Mouse (Mus musculus) embryonic facial prominence, embryonic 13.5 days (tissue): Measurements from ENCODE around the gene Hist1h2ak. TPM values are rescaled to one million over a fixed set of nuclear protein-coding genes. Genes with fewer than 3 reads are reported as not detected.

Experiments
- ATAC-seq: fragments of 200-750 bp; cut with Nextera tagmentation; 2 replicates; pipeline ENCODE4 v1.8.0; 2017; ENCODE audit warnings: low read depth; ENCODE audit not compliant: insufficient number of reproducible peaks, insufficient read depth, low FRiP score, low TSS enrichment
- H3K27ac ChIP-seq: fragments of 300-500 bp; sonication (generic); 2 replicates; pipeline ENCODE4 v1.5.1; 2015; ENCODE audit warnings: moderate library complexity, mild to moderate bottlenecking, inconsistent platforms
- H3K27me3 ChIP-seq: fragments of 300-500 bp; sonication (generic); 2 replicates; pipeline ENCODE4 v1.6.1; 2015; ENCODE audit warnings: mild to moderate bottlenecking, inconsistent platforms
- H3K36me3 ChIP-seq: fragments of 300-500 bp; sonication (generic); 2 replicates; pipeline ENCODE4 v1.6.1; 2015; ENCODE audit warnings: mild to moderate bottlenecking, inconsistent platforms
- H3K4me1 ChIP-seq: fragments of 300-500 bp; sonication (generic); 2 replicates; pipeline ENCODE4 v1.6.1; 2015; ENCODE audit warnings: inconsistent platforms
- H3K4me2 ChIP-seq: fragments of 300-500 bp; sonication (generic); 2 replicates; pipeline ENCODE4 v1.6.1; 2015; ENCODE audit warnings: moderate library complexity, mild to moderate bottlenecking, inconsistent platforms
- H3K4me3 ChIP-seq: fragments of 300-500 bp; sonication (generic); 2 replicates; pipeline ENCODE4 v1.5.1; 2015; ENCODE audit warnings: mild to moderate bottlenecking, inconsistent platforms
- H3K9ac ChIP-seq: fragments of 300-500 bp; sonication (generic); 2 replicates; pipeline ENCODE4 v1.6.1; 2015; ENCODE audit warnings: mild to moderate bottlenecking, inconsistent platforms
- H3K9me3 ChIP-seq: fragments of 300-500 bp; sonication (generic); 2 replicates; pipeline ENCODE4 v1.6.1; 2016; ENCODE audit warnings: inconsistent platforms
- WGBS: fragments of 180-500 bp; shearing (Covaris S2); methylation state at CpG from one replicate; pipeline ENCODE4 v1.1.7; 2015; ENCODE audit warnings: mixed read lengths; 5-methylcytosine and 5-hydroxymethylcytosine counted together
- microRNA-seq: library from miRNA; unstranded; fragments of <30 nt; microRNA quantifications from one replicate; pipeline ENCODE4, GENCODE M21; 2016
- polyA plus RNA-seq: library from polyadenylated mRNA; unstranded; fragments of >200 nt; fragmentation: Nextera tagmentation; extraction: Ambion mirVana; gene quantifications from 2 replicates; pipeline ENCODE4 v1.2.1, GENCODE M21; 2015

The Hist1h2ak gene
- polyA plus RNA-seq, 1 experiment from 2014 or later: 33.2 TPM

DNA sequence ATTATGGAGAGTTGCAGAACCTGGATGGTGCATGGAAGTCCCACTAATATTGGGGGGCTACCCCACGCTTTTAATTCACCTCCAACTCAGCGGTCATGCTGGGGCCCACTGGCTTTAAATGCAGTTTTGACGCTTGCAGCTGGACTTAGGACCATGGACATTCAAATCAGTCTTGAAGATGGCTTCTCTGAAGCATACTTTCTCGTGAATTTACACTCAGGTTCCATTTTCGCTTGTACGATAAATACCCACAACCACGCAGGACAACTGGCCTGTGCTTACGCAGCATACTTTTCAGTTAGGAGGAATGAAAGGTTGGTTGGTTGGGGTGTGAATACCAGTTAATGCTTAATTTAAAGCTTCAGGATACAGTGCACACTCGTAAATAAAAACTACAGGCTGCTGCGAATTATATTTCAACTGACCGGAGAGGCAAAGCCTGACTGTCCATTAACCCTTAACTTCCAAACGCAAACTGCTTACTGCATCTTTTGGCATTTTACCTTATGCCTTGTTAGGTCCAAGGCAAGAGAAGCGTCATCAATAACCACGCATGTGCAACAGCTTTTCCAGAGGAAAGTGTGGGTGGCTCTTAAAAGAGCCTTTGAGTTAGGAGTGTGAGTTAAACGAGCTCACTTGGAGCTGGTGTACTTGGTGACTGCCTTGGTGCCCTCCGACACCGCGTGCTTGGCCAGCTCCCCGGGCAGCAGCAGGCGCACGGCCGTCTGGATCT is 38.3 kb downstream of the Hist1h2ak start:
- Histone ChIP-seq H3K4me3 (peak overlapping the region; percentile 50), H3K4me2 (peak overlapping the region; percentile 85), H3K4me1 (peaks cover 28% of the 10 kb centered on the region), H3K27me3 (no peaks in the 10 kb centered on the region), H3K9me3 (no peaks in the 10 kb centered on the region), H3K36me3 (no peaks in the 10 kb centered on the region), H3K9ac (peak overlapping the region; percentile 78), H3K27ac (peak overlapping the region; percentile 96)
- 1% methylated on average over 22 of the region's 22 CpGs for WGBS
- no peak for ATAC-seq

DNA sequence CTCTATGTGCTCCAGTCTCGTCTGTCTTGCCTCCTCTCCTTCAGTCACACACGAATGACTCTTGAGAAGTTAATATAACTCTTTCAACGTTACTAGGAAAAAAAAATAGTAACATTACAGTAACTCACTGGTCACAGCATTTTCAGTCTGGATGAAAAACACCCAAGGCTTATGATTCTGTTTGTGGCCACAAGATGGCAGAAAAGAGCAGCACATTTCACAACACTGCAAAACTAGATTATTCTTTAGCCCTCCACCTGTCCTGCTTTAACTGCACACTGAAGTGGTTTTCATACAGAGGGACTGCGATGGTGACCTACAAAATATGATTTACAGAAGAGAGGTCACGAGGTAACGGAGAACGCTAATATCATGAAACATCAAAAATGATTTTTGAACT is 38.9 kb downstream of the Hist1h2ak start:
- Histone ChIP-seq H3K27ac (peak overlapping the region; percentile 96), H3K4me1 (peaks cover 23% of the 10 kb centered on the region), H3K9ac (peak overlapping the region; percentile 78), H3K4me2 (peak overlapping the region; percentile 85), H3K4me3 (peak overlapping the region; percentile 50), H3K9me3 (no peaks in the 10 kb centered on the region), H3K27me3 (no peaks in the 10 kb centered on the region), H3K36me3 (no peaks in the 10 kb centered on the region)
- WGBS: under 1% methylated on average over 7 of the region's 7 CpGs
- no peak for ATAC-seq

DNA sequence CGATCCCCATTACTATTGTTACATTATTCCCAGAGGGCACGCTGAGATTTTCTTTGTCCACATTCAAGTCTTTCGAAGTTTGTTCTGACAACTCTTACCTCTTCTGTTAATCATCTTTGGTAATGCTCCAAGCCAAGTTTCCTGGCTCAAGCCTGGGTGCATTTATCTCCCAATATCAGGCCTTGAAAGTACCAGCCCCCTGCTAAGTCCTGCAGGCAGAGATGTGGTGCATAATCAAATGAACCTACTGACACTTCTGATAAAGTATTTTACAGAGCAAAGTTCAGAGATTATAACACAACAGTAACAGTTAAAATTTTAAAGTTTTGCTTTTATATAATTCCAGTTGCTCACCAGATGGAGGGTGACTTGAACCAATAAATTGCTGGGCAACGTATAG is 41.9 kb downstream of the Hist1h2ak start:
- peaks cover 12% of the 10 kb centered on the region for H3K4me1 ChIP-seq
- no peaks in the 10 kb centered on the region for H3K27me3 ChIP-seq
- peak overlapping the region; percentile 53 for H3K4me3 ChIP-seq
- H3K4me2 ChIP-seq: peak overlapping the region; percentile 66
- 25% methylated on average over 4 of the region's 4 CpGs for WGBS
- ATAC-seq: no peak
- no peaks in the 10 kb centered on the region for H3K9me3 ChIP-seq
- H3K27ac ChIP-seq: peak overlapping the region; percentile 23; the same call in 1 of the 2 replicates
- H3K9ac ChIP-seq: peak overlapping the region; percentile 70
- H3K36me3 ChIP-seq: no peaks in the 10 kb centered on the region

DNA sequence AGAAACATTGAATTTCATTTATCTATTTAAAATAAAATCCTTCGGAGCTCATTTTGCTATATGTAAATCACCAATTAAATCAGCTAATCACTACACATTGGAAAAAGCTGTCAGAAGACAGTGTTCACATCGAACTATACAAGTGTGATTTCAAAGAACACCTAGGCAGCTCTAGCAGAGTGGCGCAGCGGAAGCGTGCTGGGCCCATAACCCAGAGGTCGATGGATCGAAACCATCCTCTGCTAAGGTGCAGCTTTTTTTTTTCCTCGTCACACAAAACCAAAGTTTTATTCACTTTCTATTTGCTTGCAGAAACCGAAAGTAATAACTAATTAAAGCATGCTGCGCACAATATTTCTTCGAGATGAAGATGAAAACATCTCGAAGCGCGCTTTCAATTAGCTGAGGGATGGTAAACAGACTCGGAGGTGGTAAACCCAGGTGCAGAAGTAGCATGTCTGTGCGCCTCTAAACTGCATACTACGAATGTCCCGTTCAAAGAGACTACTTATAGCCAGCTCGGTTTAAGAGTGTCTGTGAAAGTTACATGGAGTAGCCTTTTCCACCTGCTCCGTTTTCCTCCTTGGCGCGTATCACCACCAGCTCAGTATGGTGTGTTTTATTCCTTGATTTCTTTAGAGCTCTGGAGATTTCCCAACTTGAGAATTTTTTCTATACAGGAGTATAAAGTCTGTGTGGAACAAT is 42.7 kb downstream of the Hist1h2ak start:
- H3K27ac ChIP-seq: peak overlapping the region; percentile 23; the same call in 1 of the 2 replicates
- no peaks in the 10 kb centered on the region for H3K27me3 ChIP-seq
- H3K4me3 ChIP-seq: peak overlapping the region; percentile 53
- no peaks in the 10 kb centered on the region for H3K36me3 ChIP-seq
- 2% methylated on average over 22 of the region's 22 CpGs for WGBS
- peak overlapping the region; percentile 70 for H3K9ac ChIP-seq
- peaks cover 12% of the 10 kb centered on the region for H3K4me1 ChIP-seq
- no peaks in the 10 kb centered on the region for H3K9me3 ChIP-seq
- peak; percentile 75 for ATAC-seq
- peak overlapping the region; percentile 66 for H3K4me2 ChIP-seq

DNA sequence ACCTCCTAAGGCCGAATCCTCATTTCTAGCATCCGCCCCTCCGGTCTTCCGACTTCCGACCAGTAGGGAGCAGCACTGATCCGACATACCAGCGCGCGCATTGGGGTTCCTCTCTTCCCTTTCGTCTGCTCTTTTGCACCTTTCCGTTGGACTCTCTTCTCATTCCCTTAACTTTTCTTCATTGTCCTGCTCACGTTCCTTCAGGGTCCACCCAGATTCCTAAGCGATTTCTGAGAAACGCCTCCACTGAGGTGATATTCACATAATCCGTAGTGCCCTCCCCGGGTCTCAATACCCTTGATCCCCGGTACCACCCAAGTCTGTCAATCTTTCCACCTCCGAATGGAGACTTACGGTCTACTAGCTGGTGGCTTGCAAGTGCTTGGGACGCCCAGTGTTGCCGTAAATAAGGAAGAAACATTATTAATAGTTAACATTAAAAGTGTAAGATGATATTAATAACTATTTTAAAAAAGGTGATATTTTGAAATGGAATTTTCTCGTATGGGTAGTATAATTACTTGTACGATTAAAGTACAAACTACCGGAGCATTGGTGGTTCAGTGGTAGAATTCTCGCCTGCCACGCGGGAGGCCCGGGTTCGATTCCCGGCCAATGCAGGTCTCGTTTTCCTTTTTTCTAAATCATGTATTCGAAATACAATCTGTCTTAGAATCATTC is 43.5 kb downstream of the Hist1h2ak start:
- H3K4me2 ChIP-seq: peak overlapping the region; percentile 66
- no peaks in the 10 kb centered on the region for H3K36me3 ChIP-seq
- peak overlapping the region; percentile 66 for H3K4me3 ChIP-seq
- no peaks in the 10 kb centered on the region for H3K9me3 ChIP-seq
- under 1% methylated on average over 32 of the region's 32 CpGs for WGBS
- peak overlapping the region; percentile 75 for H3K9ac ChIP-seq
- peak; percentile 81; the same call in 1 of the 2 replicates for ATAC-seq
- peak overlapping the region; percentile 88 for H3K27ac ChIP-seq
- H3K27me3 ChIP-seq: no peaks in the 10 kb centered on the region
- H3K4me1 ChIP-seq: peaks cover 8% of the 10 kb centered on the region

DNA sequence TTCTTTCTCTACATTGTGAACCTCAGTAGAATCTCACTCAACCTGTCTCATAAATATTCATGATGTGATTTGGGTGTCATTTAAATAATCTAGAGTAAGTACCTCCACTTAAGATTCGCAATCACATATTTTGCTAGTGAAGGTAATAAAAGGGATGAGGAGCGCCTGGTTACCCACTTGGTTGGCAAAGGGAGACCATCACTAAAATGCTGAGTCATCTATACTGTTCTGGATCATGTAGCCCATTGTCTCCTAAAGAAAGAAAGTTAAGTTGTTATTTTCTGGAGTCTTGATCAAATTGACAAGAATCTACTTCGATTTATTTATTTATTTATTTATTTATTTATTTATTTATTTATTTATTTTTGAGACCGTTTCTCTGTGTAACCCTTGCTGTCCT is 47.0 kb downstream of the Hist1h2ak start:
- Histone ChIP-seq H3K9ac (no peak overlapping the region), H3K36me3 (no peaks in the 10 kb centered on the region), H3K27me3 (no peaks in the 10 kb centered on the region), H3K4me2 (no peak overlapping the region), H3K4me1 (0 out of 2 replicates have a peak, but pooled peaks cover 4% of the 10 kb centered on the region), H3K9me3 (no peaks in the 10 kb centered on the region), H3K27ac (no peak overlapping the region), H3K4me3 (no peak overlapping the region)
- no peak for ATAC-seq
- WGBS: 75% methylated on average over 4 of the region's 4 CpGs

Small RNAs within 50 kb of the gene (microRNA-seq; reads per million reads assigned to microRNA genes)
- gene Gm44346: not detected
- not detected for gene Gm44357
- not detected for gene Gm44367
- gene Gm44454: not detected

Other genes with a start within 250 kb of the Hist1h2ak start
- 5.2 and 7.5 TPM in 2 replicates for gene Zkscan8, start 222.7 kb downstream of the Hist1h2ak start, polyA plus RNA-seq
- 0.17 and 0.36 TPM in 2 replicates for gene Olfr1366, start 211.0 kb downstream of the Hist1h2ak start, polyA plus RNA-seq
- 0.08 TPM in 1 of 2 replicates, not detected in the other for gene Olfr1535, start 193.9 kb downstream of the Hist1h2ak start, polyA plus RNA-seq
- not detected in 2 replicates for gene Olfr1364, start 172.1 kb downstream of the Hist1h2ak start, polyA plus RNA-seq
- not detected in 2 replicates for gene Olfr1362, start 139.8 kb downstream of the Hist1h2ak start, polyA plus RNA-seq
- gene Olfr11, start 111.3 kb downstream of the Hist1h2ak start, polyA plus RNA-seq: 0.28 TPM in 1 of 2 replicates, not detected in the other
- 0.10 TPM in 1 of 2 replicates, not detected in the other for gene Olfr1361, start 90.4 kb downstream of the Hist1h2ak start, polyA plus RNA-seq
- gene Olfr1360, start 76.4 kb downstream of the Hist1h2ak start, polyA plus RNA-seq: not detected in 2 replicates
- gene Olfr1359, start 55.7 kb downstream of the Hist1h2ak start, polyA plus RNA-seq: not detected in 2 replicates
- gene Hist1h2bl, start 37.7 kb downstream of the Hist1h2ak start, polyA plus RNA-seq: 2.1 and 5.2 TPM in 2 replicates
- gene Hist1h2ai, start 37.4 kb downstream of the Hist1h2ak start, polyA plus RNA-seq: 48.1 and 52.2 TPM in 2 replicates
- gene Hist1h3h, start 36.2 kb downstream of the Hist1h2ak start, polyA plus RNA-seq: 10.0 and 21.3 TPM in 2 replicates
- 4.2 and 7.3 TPM in 2 replicates for gene Hist1h2bm, start 31.8 kb downstream of the Hist1h2ak start, polyA plus RNA-seq
- 1.0 and 2.2 TPM in 2 replicates for gene Hist1h4j, start 18.8 kb downstream of the Hist1h2ak start, polyA plus RNA-seq
- 3.0 and 6.7 TPM in 2 replicates for gene Hist1h4k, start 3.3 kb downstream of the Hist1h2ak start, polyA plus RNA-seq
- gene Hist1h2bn, start 296 bp upstream of the Hist1h2ak start, polyA plus RNA-seq: 6.2 and 6.6 TPM in 2 replicates
- gene Hist1h1b, start 26.8 kb upstream of the Hist1h2ak start, polyA plus RNA-seq: 30.2 and 32.9 TPM in 2 replicates
- gene Hist1h3i, start 29.5 kb upstream of the Hist1h2ak start, polyA plus RNA-seq: 128 and 155 TPM in 2 replicates
- 10.9 and 15.4 TPM in 2 replicates for gene Hist1h2an, start 33.4 kb upstream of the Hist1h2ak start, polyA plus RNA-seq
- gene Hist1h2bp, start 33.6 kb upstream of the Hist1h2ak start, polyA plus RNA-seq: 0.72 and 1.7 TPM in 2 replicates
- gene Hist1h2bq, start 56.4 kb upstream of the Hist1h2ak start, polyA plus RNA-seq: 21.6 and 33.1 TPM in 2 replicates
- not detected in 2 replicates for gene Hist1h2ao, start 56.6 kb upstream of the Hist1h2ak start, polyA plus RNA-seq
- not detected in 2 replicates for gene Hist1h4m, start 57.9 kb upstream of the Hist1h2ak start, polyA plus RNA-seq
- gene Hist1h4n, start 78.4 kb upstream of the Hist1h2ak start, polyA plus RNA-seq: 14.7 and 15.3 TPM in 2 replicates
- 3,982 and 4,261 TPM in 2 replicates for gene Hist1h2ap, start 79.7 kb upstream of the Hist1h2ak start, polyA plus RNA-seq
- 23.0 and 34.3 TPM in 2 replicates for gene Hist1h2br, start 79.9 kb upstream of the Hist1h2ak start, polyA plus RNA-seq
- 16.8 and 18.0 TPM in 2 replicates for gene Zfp184, start 191.3 kb upstream of the Hist1h2ak start, polyA plus RNA-seq
- gene Pom121l2, start 227.4 kb upstream of the Hist1h2ak start, polyA plus RNA-seq: 0.31 TPM in 1 of 2 replicates, not detected in the other